Mouse (Mus musculus): Measurements from ENCODE around the gene Gadd45gip1. TPM values are rescaled to one million over a fixed set of nuclear protein-coding genes. Genes with fewer than 3 reads are reported as not detected.

The Gadd45gip1 gene
- polyA plus RNA-seq, 1 experiment from 2014 or later: 39.7 TPM

GRCm38 (mm10) chr8:84884728-84885127 is 53.4 kb downstream of the Gadd45gip1 start:
- H3K36me3 ChIP-seq: peaks cover 38% of the 10 kb centered on the region
- H3K4me2 ChIP-seq (replicated peaks): no peak overlapping the region
- no peaks in the 10 kb centered on the region for H3K27me3 ChIP-seq (replicated peaks)
- H3K9ac ChIP-seq: no peak overlapping the region
- no peaks in the 10 kb centered on the region for H3K4me1 ChIP-seq
- WGBS: 84% methylated on average over 4 of the region's 4 CpGs
- H3K4me3 ChIP-seq: no peak overlapping the region
- H3K27ac ChIP-seq: no peak overlapping the region
- no peak for ATAC-seq (ENCODE audit: low FRiP score, low read depth)
- no peaks in the 10 kb centered on the region for H3K9me3 ChIP-seq

Small RNA genes within 50 kb of the gene (microRNA-seq; reads per million reads assigned to microRNA genes)
- 4.6 reads per million, percentile 13 among the genes with 10 or more reads in this experiment for gene Mir7069

Other genes starting within 250 kb of the Gadd45gip1 start
- 72.4 and 72.8 TPM in 2 replicates for gene Ier2, start 168.7 kb upstream of the Gadd45gip1 start, polyA plus RNA-seq (2016; fragmentation: Nextera tagmentation; extraction: Ambion mirVana)
- gene Trmt1, start 145.2 kb upstream of the Gadd45gip1 start, polyA plus RNA-seq (2016; fragmentation: Nextera tagmentation; extraction: Ambion mirVana): 58.5 and 59.1 TPM in 2 replicates
- gene Nacc1, start 143.7 kb upstream of the Gadd45gip1 start, polyA plus RNA-seq (2016; fragmentation: Nextera tagmentation; extraction: Ambion mirVana): 17.2 and 19.2 TPM in 2 replicates
- 4.4 and 4.5 TPM in 2 replicates for gene Lyl1, start 130.1 kb upstream of the Gadd45gip1 start, polyA plus RNA-seq (2016; fragmentation: Nextera tagmentation; extraction: Ambion mirVana)
- 2.5 and 2.6 TPM in 2 replicates for gene G430095P16Rik, start 108.5 kb upstream of the Gadd45gip1 start, polyA plus RNA-seq (2016; fragmentation: Nextera tagmentation; extraction: Ambion mirVana)
- gene Nfix, start 31.2 kb upstream of the Gadd45gip1 start, polyA plus RNA-seq (2016; fragmentation: Nextera tagmentation; extraction: Ambion mirVana): 8.4 and 11.2 TPM in 2 replicates
- gene Dand5, start 8.7 kb upstream of the Gadd45gip1 start, polyA plus RNA-seq (2016; fragmentation: Nextera tagmentation; extraction: Ambion mirVana): 6.5 and 8.3 TPM in 2 replicates
- gene Rad23a, start 9.1 kb downstream of the Gadd45gip1 start, polyA plus RNA-seq (2016; fragmentation: Nextera tagmentation; extraction: Ambion mirVana): 89.7 and 94.8 TPM in 2 replicates
- 753 and 769 TPM in 2 replicates for gene Calr, start 15.4 kb downstream of the Gadd45gip1 start, polyA plus RNA-seq (2016; fragmentation: Nextera tagmentation; extraction: Ambion mirVana)
- 108 and 110 TPM in 2 replicates for gene Farsa, start 25.5 kb downstream of the Gadd45gip1 start, polyA plus RNA-seq (2016; fragmentation: Nextera tagmentation; extraction: Ambion mirVana)
- 34.2 and 34.9 TPM in 2 replicates for gene Syce2, start 40.6 kb downstream of the Gadd45gip1 start, polyA plus RNA-seq (2016; fragmentation: Nextera tagmentation; extraction: Ambion mirVana)
- gene Gcdh, start 62.4 kb downstream of the Gadd45gip1 start, polyA plus RNA-seq (2016; fragmentation: Nextera tagmentation; extraction: Ambion mirVana): 32.1 and 37.0 TPM in 2 replicates
- gene Klf1, start 70.4 kb downstream of the Gadd45gip1 start, polyA plus RNA-seq (2016; fragmentation: Nextera tagmentation; extraction: Ambion mirVana): 3.4 and 4.0 TPM in 2 replicates
- 5.2 and 6.5 TPM in 2 replicates for gene Dnase2a, start 77.0 kb downstream of the Gadd45gip1 start, polyA plus RNA-seq (2016; fragmentation: Nextera tagmentation; extraction: Ambion mirVana)
- gene Mast1, start 105.8 kb downstream of the Gadd45gip1 start, polyA plus RNA-seq (2016; fragmentation: Nextera tagmentation; extraction: Ambion mirVana): 43.0 and 44.9 TPM in 2 replicates
- 0.93 and 1.1 TPM in 2 replicates for gene Rtbdn, start 115.5 kb downstream of the Gadd45gip1 start, polyA plus RNA-seq (2016; fragmentation: Nextera tagmentation; extraction: Ambion mirVana)
- gene Gm49661, start 137.9 kb downstream of the Gadd45gip1 start, polyA plus RNA-seq (2016; fragmentation: Nextera tagmentation; extraction: Ambion mirVana): not detected in 2 replicates
- 1,247 and 1,331 TPM in 2 replicates for gene Prdx2, start 138.1 kb downstream of the Gadd45gip1 start, polyA plus RNA-seq (2016; fragmentation: Nextera tagmentation; extraction: Ambion mirVana)
- 78.4 and 85.2 TPM in 2 replicates for gene Rnaseh2a, start 138.2 kb downstream of the Gadd45gip1 start, polyA plus RNA-seq (2016; fragmentation: Nextera tagmentation; extraction: Ambion mirVana)
- gene Junb, start 147.2 kb downstream of the Gadd45gip1 start, polyA plus RNA-seq (2016; fragmentation: Nextera tagmentation; extraction: Ambion mirVana): 9.9 TPM in 2 replicates
- 17.6 and 18.2 TPM in 2 replicates for gene Hook2, start 159.1 kb downstream of the Gadd45gip1 start, polyA plus RNA-seq (2016; fragmentation: Nextera tagmentation; extraction: Ambion mirVana)
- not detected in 2 replicates for gene Best2, start 183.0 kb downstream of the Gadd45gip1 start, polyA plus RNA-seq (2016; fragmentation: Nextera tagmentation; extraction: Ambion mirVana)
- gene Asna1, start 193.8 kb downstream of the Gadd45gip1 start, polyA plus RNA-seq (2016; fragmentation: Nextera tagmentation; extraction: Ambion mirVana): 144 and 150 TPM in 2 replicates
- gene Trir, start 195.3 kb downstream of the Gadd45gip1 start, polyA plus RNA-seq (2016; fragmentation: Nextera tagmentation; extraction: Ambion mirVana): 180 and 189 TPM in 2 replicates
- 39.2 and 40.4 TPM in 2 replicates for gene Tnpo2, start 205.4 kb downstream of the Gadd45gip1 start, polyA plus RNA-seq (2016; fragmentation: Nextera tagmentation; extraction: Ambion mirVana)
- gene Fbxw9, start 228.5 kb downstream of the Gadd45gip1 start, polyA plus RNA-seq (2016; fragmentation: Nextera tagmentation; extraction: Ambion mirVana): 38.1 and 40.5 TPM in 2 replicates
- gene Gm5741, start 236.5 kb downstream of the Gadd45gip1 start, polyA plus RNA-seq (2016; fragmentation: Nextera tagmentation; extraction: Ambion mirVana): not detected in 2 replicates
- 76.3 and 87.4 TPM in 2 replicates for gene Dhps, start 240.2 kb downstream of the Gadd45gip1 start, polyA plus RNA-seq (2016; fragmentation: Nextera tagmentation; extraction: Ambion mirVana)
- 104 and 111 TPM in 2 replicates for gene Wdr83os, start 249.2 kb downstream of the Gadd45gip1 start, polyA plus RNA-seq (2016; fragmentation: Nextera tagmentation; extraction: Ambion mirVana)
- 54.6 and 57.9 TPM in 2 replicates for gene Wdr83, start 249.8 kb downstream of the Gadd45gip1 start, polyA plus RNA-seq (2016; fragmentation: Nextera tagmentation; extraction: Ambion mirVana)